Mouse (Mus musculus) megakaryocyte-erythroid progenitor cell, adult 5-6 weeks (primary cell): ENCODE measurements around the gene Rgr. TPM values are rescaled to one million over a fixed set of nuclear protein-coding genes. Genes with fewer than 3 reads are reported as not detected.

Source experiments
- ATAC-seq: replicated peaks from 2 replicates; pipeline ENCODE4 v1.8.0; 2016; ENCODE audit warnings: mild to moderate bottlenecking, inconsistent platforms; ENCODE audit not compliant: severe bottlenecking, poor library complexity, low FRiP score, low TSS enrichment
- total RNA-seq, 2 experiments: library from RNA; stranded (forward) in 1 of 2; stranded (reverse) in 1 of 2; fragments of 200-1000, 215-1000 nt in 1 of 2; fragments of >200 nt in 1 of 2; fragmentation: Nextera tagmentation in 1 of 2; gene quantifications; 2 replicates each; pipeline ENCODE4 v1.2.3; 2014 to 2017

Gene Rgr
- total RNA-seq (2014; fragmentation: Nextera tagmentation) (not detected in 2 replicates), total RNA-seq (2017) (not detected in 2 replicates)

GRCm38 (mm10) chr14:37048914-37049410 lies at the start of gene Rgr:
Gene Rgr (minus strand): TSS chr14:37048964.
- ATAC-seq, result no peak

- ATAC-seq, result no peak
These were observed 49.3 kb upstream of the Rgr start, which contains the start of gene Cdhr1 for GRCm38 (mm10) chr14:37097956-37098530. Gene Cdhr1 (minus strand): TSS chr14:37098347.

- no peak for ATAC-seq
These were observed 46.8 kb upstream of the Rgr start for GRCm38 (mm10) chr14:37095556-37095955.

DNA sequence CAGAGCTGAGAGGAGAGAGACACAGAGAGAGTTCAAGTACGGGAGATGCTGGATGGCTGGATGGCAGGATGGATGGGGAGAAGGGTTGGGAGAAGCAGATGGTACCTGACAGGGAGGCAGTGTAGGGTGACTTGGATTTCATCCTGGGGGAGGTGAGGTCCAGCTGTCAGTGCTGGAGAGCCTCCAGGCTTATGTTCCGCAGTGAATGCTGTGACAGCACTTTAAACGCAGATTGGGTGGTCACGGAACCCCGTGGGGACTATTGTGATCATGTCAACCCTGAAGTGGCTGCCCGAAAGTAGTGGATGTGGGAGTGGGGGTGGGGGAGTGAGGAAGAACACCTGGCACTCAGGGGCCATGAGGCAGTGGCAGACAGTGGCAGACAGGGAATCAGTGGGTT lies 45.7 kb upstream of the Rgr start:
- no peak for ATAC-seq

- ATAC-seq, result no peak
These were observed 35.0 kb upstream of the Rgr start for GRCm38 (mm10) chr14:37083755-37084154.

- no peak for ATAC-seq
These were observed 32.0 kb upstream of the Rgr start for GRCm38 (mm10) chr14:37080724-37081123.

- peak; percentile 50; the same call in 1 of the 2 replicates for ATAC-seq
These were observed 19.8 kb upstream of the Rgr start for GRCm38 (mm10) chr14:37068516-37068915.

- no peak for ATAC-seq
These were observed 18.9 kb upstream of the Rgr start, which contains the start of gene Lrit2 for GRCm38 (mm10) chr14:37067629-37068028. Gene Lrit2 (plus strand): TSS chr14:37067929.

DNA sequence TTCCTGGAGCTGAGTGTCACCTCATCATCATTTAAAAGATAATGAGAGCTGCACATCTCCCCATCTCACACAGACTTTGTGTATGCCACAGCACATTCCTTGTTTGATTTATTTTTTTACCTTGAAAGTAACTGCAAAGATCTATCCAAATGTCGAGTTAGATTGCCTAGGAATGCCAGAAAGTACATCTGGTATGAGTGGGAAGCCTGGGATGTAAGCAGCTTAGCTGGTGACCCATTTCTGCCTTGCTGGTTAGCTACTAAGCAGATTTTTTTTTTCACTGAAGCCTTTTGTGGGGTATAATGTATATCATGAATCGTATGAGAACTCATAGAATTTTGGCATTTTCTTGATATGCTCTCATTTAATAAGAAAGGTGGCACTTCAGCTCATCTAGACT lies 17.9 kb upstream of the Rgr start:
- ATAC-seq, result no peak

GRCm38 (mm10) chr14:37064849-37065248 lies 16.1 kb upstream of the Rgr start:
- ATAC-seq, result no peak

- no peak for ATAC-seq
These were observed 14.3 kb downstream of the Rgr start for GRCm38 (mm10) chr14:37034432-37034831.

GRCm38 (mm10) chr14:37033241-37033640 lies 15.5 kb downstream of the Rgr start:
- peak; percentile 84 for ATAC-seq

GRCm38 (mm10) chr14:37032481-37033104 lies 16.2 kb downstream of the Rgr start:
- no peak for ATAC-seq

DNA sequence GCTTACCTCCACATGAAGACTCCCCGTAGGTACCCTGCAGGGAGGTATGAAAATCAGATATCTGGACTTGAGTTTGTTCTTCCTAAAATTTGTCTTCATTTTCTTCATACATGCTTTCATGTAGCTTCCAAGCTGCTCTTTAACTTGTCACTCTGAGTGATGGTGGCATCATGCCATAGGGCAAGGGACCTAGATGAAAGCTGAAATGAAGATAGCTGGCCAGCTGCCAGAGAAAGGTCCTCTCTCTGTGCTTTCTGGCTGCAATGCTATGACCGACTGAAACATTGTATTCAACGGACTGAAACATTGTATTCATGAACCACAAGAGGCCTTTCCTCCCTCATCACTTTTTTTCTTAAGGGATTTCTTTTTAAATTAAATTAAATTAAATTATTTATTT lies 20.2 kb downstream of the Rgr start:
- no peak for ATAC-seq

DNA sequence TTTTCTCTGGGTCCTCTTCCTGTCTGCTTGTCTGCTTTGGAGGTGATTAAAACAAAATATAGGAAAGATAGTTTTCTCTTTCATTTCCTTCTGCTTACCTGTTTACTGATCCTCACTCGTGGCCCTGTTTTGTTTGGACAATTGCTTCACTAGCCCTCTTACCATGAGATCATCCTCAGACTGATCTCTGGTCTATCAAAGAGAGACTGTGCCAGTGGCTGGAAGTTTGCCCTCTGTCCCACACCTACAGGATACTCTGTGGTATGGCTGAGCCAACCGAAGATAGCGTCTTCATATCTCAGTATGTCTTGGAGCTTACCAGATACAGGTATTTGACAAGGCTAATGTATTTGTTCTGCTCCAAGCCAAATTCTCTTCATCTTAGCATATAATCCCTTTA lies 20.8 kb downstream of the Rgr start:
- ATAC-seq, result no peak

DNA sequence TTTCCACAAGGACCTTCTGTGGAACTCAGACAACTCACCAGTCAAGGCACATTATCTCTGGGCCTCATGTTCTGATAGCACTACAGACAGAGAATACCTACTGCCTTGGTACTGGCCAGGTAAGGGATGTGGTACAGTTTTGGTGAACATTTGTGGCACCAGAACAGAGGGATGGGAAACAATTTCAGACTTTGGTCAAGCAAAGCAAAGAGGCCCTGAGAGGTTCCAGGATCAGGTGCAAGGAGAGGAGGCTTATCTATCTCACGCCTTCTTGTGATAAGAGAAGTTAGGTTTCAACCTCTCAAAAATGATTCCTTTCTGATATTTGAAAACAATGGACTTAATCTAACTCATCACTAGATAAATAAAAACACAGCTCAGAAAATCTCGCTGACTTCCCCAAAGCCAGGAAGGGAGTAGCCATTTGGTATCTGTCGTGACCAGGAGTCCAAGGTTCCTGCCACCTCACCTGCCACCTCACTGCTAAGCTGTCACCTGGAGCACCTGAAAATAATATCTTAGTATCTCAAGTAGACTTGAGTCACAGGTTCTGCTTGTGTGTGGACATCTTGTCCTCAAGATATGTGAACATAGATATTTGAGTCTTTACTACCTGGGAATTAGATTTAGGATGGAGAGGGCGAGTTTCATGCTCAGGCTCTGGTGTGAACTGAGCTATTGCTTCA lies 21.4 kb downstream of the Rgr start:
- no peak for ATAC-seq

DNA sequence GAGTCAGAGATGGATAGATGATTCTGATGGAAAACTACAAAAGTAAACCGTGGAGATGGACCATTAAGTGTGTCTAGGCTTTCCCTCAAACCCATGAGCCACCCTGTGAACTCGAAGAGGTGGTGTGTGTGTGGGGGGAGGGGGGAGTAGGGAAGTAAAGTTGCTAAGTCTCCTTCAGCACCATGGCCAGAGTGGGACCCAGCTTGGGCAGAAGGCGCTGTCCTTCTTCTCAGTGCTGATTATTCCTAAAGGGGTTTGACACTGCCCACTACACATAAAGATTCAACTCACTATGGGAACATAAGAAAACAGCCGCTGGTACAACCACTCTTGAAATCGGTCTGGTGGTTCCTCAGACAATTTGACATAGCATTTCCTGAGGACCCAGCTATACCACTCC lies 32.9 kb downstream of the Rgr start:
- 0 out of 2 replicates have a peak, but pooled peaks have one; percentile 37 for ATAC-seq

DNA sequence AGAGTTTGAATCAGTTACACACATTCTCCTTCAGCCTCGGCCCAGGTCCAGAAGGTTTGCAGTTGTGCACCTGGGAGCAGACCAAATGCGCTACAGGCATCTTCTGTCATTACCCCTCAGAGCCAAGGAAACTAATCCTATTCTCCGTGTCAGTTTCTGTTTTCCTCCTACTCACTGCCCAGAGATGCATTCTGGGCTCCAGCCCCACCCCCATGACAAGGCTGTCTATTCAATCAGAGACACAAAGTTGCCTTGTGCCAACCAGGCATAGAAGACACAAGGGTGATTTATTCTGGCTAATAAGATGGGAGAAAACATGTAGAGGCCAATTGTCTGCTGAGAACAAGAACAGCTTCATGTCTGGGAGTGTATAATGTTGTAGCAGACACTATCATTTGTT lies 35.1 kb downstream of the Rgr start:
- no peak for ATAC-seq

- ATAC-seq, result no peak
These were observed 39.1 kb downstream of the Rgr start for GRCm38 (mm10) chr14:37009686-37010085.

DNA sequence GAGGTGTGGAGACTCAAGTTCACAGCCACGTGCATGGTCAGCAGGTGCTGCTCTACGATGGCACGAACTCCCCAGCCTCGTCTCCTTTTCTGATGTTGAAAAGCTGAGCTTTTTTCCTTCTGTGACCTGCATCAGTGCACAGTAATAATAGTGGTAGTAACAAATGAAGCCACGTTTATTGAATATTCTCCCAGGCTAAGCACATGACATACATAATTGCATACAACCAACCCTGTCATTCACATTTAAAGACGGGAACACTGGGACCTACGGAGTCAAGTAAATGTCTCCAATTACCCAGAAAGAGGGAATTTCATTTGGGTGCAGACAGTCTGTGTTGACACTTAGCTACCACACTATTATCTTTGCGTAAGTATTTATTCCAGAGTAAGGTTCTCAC lies 42.3 kb downstream of the Rgr start:
- ATAC-seq, result no peak

DNA sequence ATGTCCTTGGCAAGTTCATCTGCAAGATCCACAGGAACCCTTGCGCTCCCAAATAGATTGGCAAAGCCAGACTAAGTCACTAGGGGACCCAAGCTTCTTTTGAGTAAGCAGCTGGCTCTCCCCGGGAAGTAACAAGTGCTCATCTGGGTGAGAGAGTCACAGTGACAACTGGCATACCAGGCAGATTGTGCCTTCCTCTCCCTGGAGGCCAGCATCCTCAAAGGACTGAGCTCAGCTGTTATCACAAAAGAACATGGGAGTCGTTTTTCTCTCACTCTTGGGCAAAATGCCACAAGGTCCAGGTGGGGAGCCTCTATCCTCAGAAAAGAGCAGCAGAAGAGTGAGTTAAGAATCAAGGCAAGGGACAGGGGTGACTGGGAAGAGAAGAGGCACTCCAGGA lies 42.9 kb downstream of the Rgr start:
- ATAC-seq, result no peak
